Mouse (Mus musculus) heart, adult 2 months (tissue): ENCODE measurements at regions not wholly inside any gene's neighbourhood (a gene's known extent, or its start where the extent isn't known, plus 50 kb on each side); places are given as distances from the start of the nearest gene placed in this dataset.

ENCODE experiments used
- CTCF ChIP-seq: fragments of 200-600 bp; IDR thresholded peaks from 2 replicates; pipeline ENCODE4 v1.8.1; 2022; ENCODE audit warnings: antibody characterized with exemption, mild to moderate bottlenecking, moderate library complexity
- EP300 ChIP-seq: fragments of 200-500 bp; IDR thresholded peaks from 2 replicates; pipeline ENCODE4 v1.6.1; 2011; ENCODE audit warnings: low read depth, low read length, control low read depth; ENCODE audit not compliant: insufficient read depth
- POLR2A ChIP-seq: fragments of 200-500 bp; IDR thresholded peaks from 2 replicates; pipeline ENCODE4 v1.6.1; 2011; ENCODE audit warnings: mild to moderate bottlenecking, low read depth, low read length, control low read depth; ENCODE audit not compliant: insufficient read depth

- TF ChIP-seq POLR2A = no peak
- no peak for TF ChIP-seq CTCF
- TF ChIP-seq EP300 = no peak
Measured at GRCm38 (mm10) chr17:84844950-84845349, 54.4 kb upstream of the Lrpprc start.
